Mouse (Mus musculus) Muller cell, postnatal 12 days (primary cell): ENCODE results near the gene Ccdc54.

Source experiments
- DNase-seq: peaks from one replicate; pipeline ENCODE4 v3.0.0-alpha.2; 2015; ENCODE audit errors: inconsistent ontology term

Gene Ccdc54

GRCm38 (mm10) chr16:50591054-50591453 lies at the start of gene Ccdc54:
Gene Ccdc54 (minus strand): TSS chr16:50591154.
- DNase-seq: no peak

DNA sequence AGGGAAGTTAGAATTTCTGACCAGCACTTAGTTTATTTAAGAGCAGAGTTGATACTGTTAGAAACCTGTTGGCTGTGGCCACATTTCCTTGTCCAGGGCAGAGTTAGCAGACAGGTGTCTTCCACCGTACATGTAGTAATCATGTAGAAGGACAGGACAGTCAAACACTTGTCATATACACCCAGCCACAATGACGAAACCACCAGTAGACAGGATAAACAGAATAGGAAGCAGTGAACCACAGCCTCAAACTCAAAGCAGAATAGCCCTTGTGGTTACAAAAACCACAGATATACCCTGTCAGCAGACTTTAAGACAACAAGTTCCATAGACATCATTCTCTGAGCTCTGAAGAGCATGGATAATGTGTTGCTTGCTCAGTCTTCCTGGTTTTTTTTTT lies 41.6 kb upstream of the Ccdc54 start:
- peak; percentile 37 for DNase-seq

GRCm38 (mm10) chr16:50615569-50615968 lies 24.6 kb upstream of the Ccdc54 start:
- peak; percentile 36 for DNase-seq

DNA sequence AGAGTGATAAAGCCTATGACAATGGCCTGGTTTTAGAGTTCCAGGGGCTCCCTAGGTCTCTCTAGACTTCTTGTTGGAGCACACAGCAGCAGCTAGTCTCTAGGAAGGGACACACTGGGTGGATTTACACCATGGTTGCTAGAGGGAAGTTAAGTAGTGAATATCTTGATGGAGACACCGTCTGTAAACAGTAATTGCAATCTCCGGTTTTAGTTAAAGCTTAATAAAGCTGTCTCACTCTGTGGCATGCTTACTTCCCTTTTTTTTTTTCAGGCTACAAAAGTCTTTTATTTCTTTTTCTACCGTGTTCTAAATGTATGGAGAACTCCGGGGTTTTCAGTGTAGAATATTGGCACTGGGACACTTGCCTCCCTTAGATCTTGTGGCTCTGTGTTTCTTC lies 22.0 kb upstream of the Ccdc54 start:
- no peak for DNase-seq

- DNase-seq: no peak
These were observed 19.6 kb upstream of the Ccdc54 start for GRCm38 (mm10) chr16:50610580-50610979.

DNA sequence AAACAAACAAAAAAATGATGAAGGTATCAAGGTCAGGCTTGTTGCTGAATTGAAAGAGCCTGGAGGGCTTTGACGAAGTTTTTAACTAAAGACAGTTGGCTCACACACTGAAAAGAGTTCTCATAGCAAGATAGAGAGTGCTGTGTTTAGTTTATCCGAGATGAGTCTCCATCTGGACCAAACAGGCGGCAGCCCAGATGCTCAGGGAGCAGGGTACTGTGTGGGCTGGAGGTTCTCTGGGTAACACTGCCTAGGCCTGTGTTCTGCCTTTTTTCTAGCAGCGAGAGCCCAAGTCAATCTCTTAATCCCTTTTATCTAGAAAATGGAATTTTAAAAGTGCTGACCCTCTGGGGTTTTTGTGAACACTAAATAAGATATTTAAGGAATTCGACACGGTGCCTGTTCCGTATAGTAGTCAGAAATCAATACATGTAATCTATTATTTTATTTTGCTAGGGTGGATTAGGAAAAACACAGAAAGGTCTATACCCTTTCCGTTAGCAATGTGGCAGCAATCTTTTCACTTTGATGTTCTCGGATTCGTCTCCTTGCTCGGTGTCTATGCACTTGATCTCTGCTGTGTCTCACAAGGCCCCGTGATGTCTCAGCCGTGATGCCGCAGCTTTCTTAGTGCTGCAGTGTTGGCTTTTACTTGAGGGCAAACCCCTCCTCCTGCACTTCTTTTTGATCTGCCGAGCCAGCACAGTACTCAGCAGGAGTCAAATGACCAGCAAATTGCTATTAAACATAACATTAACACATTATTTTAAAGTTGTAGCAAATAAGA lies 17.0 kb upstream of the Ccdc54 start:
- DNase-seq: no peak

- no peak for DNase-seq
These were observed 13.9 kb upstream of the Ccdc54 start for GRCm38 (mm10) chr16:50604826-50605225.

DNA sequence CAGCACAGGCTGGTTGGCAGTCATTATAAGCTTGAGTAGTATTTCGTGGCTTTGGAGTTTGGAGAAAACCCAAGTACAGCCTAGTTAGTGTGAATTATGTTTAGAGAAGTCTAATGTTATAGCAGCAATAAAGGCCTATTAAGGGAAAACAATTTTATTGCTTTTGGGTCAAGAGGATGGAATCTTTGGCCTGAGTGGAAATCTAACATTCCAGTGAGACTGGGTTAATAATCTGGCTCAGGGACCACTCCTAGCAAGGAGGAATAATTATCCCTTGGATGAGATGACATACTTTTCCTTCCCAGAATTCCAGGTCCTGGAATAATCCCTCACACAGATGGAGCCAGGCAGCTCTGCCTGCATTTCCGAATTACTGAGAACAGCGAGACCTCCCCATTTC lies 11.0 kb upstream of the Ccdc54 start:
- no peak for DNase-seq

GRCm38 (mm10) chr16:50600665-50601064 lies 9.7 kb upstream of the Ccdc54 start:
- peak; percentile 38 for DNase-seq

DNA sequence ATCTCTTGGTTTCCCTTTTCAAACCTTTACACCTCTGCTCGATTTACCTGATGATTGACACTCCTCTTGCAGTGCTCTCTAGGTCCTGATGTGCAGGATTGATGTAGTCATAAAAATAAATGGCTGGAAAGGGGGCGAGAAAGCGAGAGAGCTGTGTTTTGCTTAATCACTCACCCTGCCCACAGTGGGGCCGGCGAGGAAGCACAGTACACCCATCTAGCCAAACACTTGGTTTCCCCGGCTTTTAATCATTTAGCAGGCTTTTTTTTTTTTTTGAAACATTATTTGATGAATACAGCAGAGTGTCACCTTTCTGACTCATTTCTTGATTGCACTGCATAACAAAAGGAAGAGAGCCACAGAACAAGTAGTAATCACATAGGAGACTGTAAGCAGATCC lies 5.7 kb upstream of the Ccdc54 start:
- DNase-seq: no peak

DNA sequence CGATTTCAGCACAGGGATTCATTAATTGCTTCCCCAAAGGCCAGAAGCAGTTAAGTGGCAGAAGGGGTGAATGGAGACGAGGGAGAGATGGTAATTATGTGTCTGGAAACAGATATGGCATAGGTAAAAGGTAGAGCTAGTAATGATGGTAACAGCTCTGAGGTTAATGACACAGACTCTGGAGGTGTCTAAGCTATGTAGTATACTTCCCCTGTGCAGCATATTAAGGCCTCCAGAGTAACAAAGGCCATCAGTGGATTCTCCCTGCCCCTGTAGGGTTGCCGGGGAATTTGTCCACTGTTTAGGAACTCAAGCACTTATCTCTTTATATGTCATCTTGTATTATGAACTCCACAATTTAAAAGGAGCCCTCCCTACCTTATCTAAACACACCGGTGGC lies 5.2 kb upstream of the Ccdc54 start:
- no peak for DNase-seq

DNA sequence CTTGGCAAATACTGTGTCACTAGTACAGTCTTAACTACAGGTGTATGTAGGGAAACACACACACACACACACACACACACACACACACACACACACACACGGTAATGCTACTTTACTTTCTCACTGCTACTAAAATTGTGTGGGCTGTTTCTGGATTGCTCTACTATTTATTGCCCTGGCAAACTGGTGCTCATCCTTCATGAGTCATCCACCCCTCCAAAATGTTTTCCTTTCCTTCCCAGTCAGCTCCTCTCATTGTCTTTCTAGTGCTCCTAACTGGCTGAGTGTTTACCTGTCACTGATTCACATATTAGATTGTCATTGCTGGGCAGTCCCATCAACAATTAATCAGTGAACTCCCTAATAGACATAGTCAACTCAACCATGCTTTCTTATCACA lies 3.9 kb upstream of the Ccdc54 start:
- DNase-seq: no peak

- DNase-seq: no peak
These were observed 2.4 kb upstream of the Ccdc54 start for GRCm38 (mm10) chr16:50593361-50593760.

- no peak for DNase-seq
These were observed 1.3 kb downstream of the Ccdc54 start for GRCm38 (mm10) chr16:50589574-50590151.

DNA sequence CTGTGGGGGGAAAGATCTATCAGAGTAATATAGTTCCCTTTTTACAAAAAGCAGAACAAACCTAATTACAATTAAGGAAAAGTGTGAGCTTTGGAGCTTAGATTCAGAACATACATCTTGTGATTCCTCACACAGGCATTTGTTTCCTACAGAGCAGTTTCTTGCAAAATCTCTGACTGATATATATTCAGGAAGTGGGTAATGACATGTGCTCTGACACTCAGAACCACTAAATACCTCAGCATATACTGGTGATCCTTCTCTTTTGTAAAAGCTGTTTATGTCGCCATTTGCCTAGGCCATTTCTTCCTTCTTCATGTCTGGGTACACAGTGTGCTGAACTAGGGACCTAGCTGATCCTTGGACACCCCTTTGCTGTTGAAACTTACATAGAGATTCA lies 2.8 kb downstream of the Ccdc54 start:
- DNase-seq: no peak

GRCm38 (mm10) chr16:50587139-50587538 lies 3.8 kb downstream of the Ccdc54 start:
- DNase-seq: no peak

GRCm38 (mm10) chr16:50578361-50578760 lies 12.6 kb downstream of the Ccdc54 start:
- no peak for DNase-seq

DNA sequence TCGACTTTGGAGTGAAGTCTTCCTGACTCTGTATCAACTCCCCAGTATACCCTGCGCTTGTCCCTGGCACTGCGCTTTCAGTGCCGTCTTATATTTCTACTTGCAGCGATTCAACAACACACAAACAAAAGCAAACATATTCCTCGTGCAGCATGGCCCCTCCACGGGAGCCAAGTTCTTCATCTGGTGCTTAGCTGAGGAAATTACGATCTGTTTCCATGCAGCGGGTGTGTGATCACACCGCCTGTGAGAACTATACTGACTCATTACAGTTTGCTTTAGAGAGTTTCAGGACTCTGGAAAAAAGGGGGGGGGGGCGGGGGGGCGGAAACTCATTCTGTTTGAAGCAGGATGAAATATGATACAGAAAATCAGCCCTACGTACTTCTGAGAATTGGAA lies 18.4 kb downstream of the Ccdc54 start:
- DNase-seq: no peak

DNA sequence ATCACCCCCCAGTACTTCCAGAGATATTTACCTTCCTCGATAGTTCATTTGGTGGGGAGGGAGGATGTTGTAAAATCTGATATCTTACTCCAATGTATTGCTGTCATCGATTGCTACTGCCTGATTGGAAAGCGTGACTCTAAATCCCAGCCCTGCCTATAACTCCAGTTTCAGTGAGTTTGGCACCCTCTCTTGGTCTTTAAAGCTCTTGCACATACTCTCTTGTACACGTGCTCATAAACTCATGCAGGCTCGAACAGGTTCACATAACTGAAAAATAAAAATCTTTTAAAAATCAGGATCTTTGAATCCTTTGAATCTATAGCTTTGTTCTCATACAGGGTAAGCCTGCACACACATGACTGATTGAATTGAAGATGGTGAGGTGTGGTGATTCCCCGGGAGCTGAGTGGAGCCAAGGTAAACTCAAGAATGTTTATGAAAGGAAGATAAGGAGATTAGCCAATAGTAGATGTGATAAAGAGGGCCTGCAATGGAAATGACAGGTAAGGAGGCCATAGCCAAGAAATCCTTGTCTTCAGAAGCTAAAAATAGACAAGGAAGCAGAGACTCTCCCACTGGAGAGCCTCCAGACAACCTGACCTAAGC lies 31.7 kb downstream of the Ccdc54 start:
- no peak for DNase-seq

- no peak for DNase-seq
These were observed 37.1 kb downstream of the Ccdc54 start for GRCm38 (mm10) chr16:50553828-50554227.

DNA sequence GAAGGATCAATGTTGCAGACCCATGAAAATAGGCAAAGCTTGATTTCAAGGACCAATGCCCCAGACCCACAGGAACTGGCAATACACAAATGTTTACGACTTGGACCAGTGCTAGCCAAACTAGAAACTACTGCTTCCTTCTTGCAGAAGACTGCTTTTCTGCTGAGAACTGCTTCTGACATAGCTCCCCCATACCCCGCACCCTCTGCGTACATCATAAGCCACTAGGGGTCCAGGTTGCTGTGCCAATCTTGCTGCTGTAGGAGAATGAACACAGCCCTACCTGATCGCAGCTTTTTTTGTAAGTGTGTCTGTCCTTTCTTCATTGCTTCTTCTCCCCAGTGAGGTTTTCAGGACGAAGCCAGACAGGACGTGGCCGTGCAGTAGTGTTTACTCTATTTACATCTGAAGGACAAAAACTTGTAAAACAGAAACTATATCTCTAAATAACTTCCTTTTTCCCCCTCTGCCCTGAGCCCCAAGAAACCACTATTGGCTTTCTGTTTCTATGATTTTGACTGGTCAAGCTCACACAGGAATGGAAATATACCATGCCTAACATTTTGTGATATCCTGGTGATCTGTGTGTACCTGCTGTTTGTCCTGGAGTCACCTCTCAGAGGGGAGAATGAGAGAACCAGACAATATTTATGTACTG lies 39.0 kb downstream of the Ccdc54 start:
- no peak for DNase-seq

- no peak for DNase-seq
These were observed 40.0 kb downstream of the Ccdc54 start for GRCm38 (mm10) chr16:50550927-50551326.
